Mouse (Mus musculus): ENCODE measurements around the gene Rhox3h.
"Not testable (repeated sequence)": the region's sequence is repeated elsewhere in the genome, so short reads cannot be mapped to it uniquely, and the experiment has no call there.

Rhox3h gene

DNA sequence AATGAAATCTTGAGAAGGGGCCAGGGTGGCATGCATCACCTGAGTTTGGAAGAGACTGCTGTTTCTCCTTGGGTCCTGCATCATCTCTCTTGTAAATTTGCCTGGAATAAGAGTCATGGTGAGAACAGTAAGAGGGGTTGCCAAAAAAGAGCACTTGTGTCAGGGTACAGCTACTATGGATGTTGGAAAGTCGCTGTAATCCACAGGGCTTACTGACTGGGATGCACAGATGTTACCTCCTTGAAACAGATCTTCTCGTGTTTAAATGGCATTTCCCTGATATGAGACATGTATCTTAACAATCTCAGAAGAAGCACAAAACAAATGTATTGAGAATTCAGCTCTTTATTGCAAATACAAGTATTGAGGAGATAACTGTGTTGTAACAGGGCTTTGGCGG lies at the start of gene Rhox3h:
Gene Rhox3h, minus strand, starts transcription at position 101 of the 400 bp plus-strand sequence.
- not testable (repeated sequence) for DNase-seq (ENCODE audit: low spot score)

DNA sequence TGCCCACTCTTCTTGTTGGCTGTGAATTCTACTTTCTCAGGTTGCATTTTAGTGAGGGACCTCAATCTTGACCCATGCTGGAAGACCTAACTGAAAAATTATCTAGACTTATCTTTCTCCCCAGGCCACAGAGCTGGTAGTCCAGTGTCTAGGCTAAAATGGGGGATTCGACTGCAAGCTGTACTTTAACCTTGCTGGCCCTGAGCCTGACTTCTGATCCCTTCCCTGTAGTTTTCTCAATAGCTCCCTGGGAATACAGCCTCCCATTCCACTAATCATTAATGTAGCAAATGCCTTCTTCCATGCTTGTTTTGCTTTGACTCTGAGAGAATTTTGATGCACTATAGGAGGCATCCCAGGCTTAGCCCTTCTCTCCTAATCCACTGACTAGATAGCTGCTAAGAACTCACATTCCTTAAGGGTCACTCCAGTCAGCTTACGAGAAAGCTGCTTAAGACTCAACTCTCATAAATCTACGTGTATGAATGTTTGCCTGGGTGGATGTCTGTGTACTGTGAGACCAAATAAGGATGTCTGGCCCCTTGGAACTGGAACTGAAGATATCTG lies 33.3 kb upstream of the Rhox3h start:
- DNase-seq (ENCODE audit: low spot score), result no peak

DNA sequence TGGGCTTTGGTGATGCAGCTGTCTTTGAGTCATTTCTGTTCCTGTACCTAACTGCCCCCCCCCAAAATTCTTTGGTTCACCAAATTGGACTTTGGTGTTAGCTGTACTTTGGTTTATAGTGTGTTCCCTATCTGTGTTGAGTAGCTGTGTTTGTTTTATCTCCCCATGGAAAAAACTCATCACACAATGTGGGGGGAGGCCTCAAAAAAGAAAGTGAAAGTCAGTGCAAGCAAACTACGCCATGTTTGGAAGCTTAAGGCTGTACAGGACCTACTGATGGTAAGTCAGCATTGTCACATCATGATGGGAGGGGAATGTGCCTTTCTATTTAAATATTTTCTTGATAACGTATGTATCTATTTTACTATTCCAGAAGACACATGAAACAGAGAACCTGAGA lies 23.7 kb upstream of the Rhox3h start:
- DNase-seq (ENCODE audit: low spot score), result no peak

DNA sequence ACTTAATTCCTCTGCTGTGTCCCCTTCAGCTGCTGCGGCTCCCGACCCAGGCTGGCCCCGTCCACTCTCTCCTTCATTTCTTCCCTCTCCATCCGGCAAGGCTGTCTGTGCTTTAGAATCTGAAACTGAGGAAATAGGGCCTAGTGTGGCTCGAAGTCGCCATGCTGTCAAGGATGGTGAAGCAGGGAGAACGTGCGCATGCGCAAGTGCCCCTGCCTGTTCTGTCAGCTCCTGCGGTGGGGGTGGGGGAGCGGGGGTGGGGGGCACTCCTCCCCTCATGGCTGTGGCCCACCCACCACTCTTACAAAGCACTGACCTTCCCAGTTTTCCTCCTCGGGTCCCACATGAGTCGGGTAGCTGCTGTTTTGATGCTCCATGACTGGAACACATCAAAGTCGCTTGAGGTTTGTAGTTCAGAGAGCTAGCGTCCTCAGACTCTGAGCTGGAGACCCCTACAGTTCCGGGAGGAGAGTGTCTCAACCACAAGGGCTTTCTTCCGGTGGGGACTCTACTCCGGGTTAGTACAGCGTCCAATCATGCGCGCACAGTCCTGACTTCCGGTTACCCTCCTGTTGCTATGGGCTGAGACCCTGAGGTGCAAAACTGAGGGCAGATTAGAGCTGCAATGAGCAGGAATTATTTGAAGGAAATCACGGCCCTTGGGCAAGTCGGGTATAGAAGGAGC lies 14.6 kb upstream of the Rhox3h start:
- no peak for DNase-seq (ENCODE audit: low spot score)

DNA sequence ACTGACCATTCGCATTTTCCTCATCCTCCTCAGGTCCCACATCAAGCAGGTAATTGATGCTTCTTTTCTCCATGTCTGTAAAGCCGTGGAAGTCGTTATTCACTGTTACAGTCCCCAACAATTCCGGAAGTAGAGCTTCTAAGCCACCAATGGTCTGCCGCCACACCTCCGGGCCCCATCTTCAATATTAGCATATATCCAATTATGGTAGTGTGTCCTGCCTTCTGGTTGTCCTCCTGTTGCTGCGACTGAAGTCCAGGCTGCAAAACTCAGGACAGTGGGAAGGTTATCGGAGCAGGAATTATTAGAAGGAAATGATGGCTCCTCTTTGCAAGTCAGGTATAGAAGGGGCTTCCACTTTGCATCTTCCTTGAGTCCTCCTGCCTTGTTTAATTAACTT lies 4.6 kb upstream of the Rhox3h start, which contains the start of gene Rhox2h:
Gene Rhox2h, minus strand, starts transcription at position 101 of the 400 bp plus-strand sequence.
- not testable (repeated sequence) for DNase-seq (ENCODE audit: low spot score)

DNA sequence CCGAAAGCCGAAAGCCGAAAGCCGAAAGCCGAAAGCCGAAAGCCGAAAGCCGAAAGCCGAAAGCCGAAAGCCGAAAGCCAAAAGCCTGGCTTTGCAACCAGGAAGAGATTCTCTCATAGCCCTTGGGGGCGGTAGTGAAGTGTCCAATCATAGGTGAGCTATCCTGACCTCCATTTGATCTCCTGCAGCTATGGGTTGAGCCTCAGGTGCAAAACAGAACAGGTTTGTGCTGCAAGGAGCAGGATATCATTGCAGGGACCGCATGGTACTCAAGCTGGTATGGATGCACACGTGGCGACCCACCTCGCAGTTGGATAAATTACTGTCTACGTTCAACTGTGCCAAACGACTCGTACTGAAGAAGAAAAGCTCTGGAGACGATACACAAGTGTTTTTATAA lies 17.3 kb downstream of the Rhox3h start, which contains the start of gene Rhox4g:
Gene Rhox4g, minus strand, starts transcription at position 101 of the 400 bp plus-strand sequence.
- DNase-seq (ENCODE audit: low spot score), result not testable (repeated sequence)

DNA sequence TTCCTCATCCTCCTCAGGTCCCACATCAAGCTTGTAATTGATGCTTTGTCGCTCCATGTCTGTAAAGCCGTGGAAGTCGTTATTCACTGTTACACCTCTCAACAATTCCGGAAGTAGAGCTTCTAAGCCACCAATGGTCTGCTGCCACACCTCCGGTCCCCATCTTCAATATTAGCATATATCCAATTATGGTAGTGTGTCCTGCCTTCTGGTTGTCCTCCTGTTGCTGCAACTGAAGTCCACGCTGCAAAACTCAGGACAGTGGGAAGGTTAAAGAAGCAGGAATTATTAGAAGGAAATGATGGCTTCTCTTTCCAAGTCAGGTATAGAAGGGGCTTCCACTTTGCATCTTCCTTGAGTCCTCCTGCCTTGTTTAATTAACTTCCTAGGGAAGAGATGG lies 25.2 kb downstream of the Rhox3h start, which contains the start of gene Rhox2g:
Gene Rhox2g, minus strand, starts transcription at position 101 of the 400 bp plus-strand sequence.
- DNase-seq (ENCODE audit: low spot score), result not testable (repeated sequence)

DNA sequence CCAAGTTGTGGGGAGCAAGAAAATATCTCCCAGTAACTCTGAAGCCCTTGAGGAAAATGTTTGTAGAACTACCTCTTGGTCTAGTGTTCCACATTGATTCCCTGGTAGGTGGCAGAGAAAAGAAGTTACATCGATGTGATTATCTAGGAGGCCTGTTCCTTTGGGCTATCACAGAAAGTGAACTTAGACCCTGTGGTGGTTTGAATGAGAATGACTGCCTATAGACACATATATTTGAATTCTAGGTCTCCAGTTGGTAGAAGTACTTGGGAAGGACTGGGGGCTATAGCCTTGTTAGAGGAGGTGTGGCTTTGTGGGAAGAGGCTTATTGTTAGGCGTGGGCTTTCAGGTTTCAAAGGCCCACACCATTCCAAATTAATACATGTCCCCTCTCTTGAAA lies 40.1 kb downstream of the Rhox3h start, which contains the start of gene Rhox3g:
Gene Rhox3g, minus strand, starts transcription at position 101 of the 400 bp plus-strand sequence.
- DNase-seq (ENCODE audit: low spot score), result not testable (repeated sequence)

Data from c-Kit-positive CD71-positive TER-119-positive erythroid progenitor cells, embryonic 14.5 days (primary cell).